Mouse (Mus musculus): ENCODE results near the gene Serpine2. TPM values are rescaled to one million over a fixed set of nuclear protein-coding genes. Genes with fewer than 3 reads are reported as not detected.

The Serpine2 gene
- polyA plus RNA-seq, 1 experiment from 2014 or later = 2.5 TPM

GRCm38 (mm10) chr1:79759006-79759405, 102.0 kb downstream of the Serpine2 start:
- CTCF ChIA-PET = interaction anchor here (1.0 kb wide), 1 partner anchor 24 kb away, joined by 3 read pairs; no protein-coding TSS in a partner anchor
- no peak for ATAC-seq
- in situ Hi-C loops (cut with MboI; ENCODE audit: low pct_unique_long_range_greater_than_20kb) = no loop called here
- no peak for TF ChIP-seq CTCF (IDR thresholded peaks at IDR 0.05)
- DNase-seq (ENCODE audit: low read depth, low spot score) = no peak
- no peaks in the 10 kb centered on the region for H3K27me3 ChIP-seq
- POLR2A ChIA-PET = no interaction called here

- in situ Hi-C loops (cut with MboI; ENCODE audit: low pct_unique_long_range_greater_than_20kb) = no loop called here
- ATAC-seq = no peak
- POLR2A ChIA-PET = no interaction called here
- DNase-seq (ENCODE audit: low read depth, low spot score) = no peak
- CTCF ChIA-PET = interaction anchor here (0.8 kb wide), 1 partner anchor 19 kb away, joined by 4 read pairs; no protein-coding TSS in a partner anchor
- TF ChIP-seq CTCF (IDR thresholded peaks at IDR 0.05) = no peak
- no peaks in the 10 kb centered on the region for H3K27me3 ChIP-seq
Observed at GRCm38 (mm10) chr1:79757597-79757996, 103.4 kb downstream of the Serpine2 start.

DNA sequence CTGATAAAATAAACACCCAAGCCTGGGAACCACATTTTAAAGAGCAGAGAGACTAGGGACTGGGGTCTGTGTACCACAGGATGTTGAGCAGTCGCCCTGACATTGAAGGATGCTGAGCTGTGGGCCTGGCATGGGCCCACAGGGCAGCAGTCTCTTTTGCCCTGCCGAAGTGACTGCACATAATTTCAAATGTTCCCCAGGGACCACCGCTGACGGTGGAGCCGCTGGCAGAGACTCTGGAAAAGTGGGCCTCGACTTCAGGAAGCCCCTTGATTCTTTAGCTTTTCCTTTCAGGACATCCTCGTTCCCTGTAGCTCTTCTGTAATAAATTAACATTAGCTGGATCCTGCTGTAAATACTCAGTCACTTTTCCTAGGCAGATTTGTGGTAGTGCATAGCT, 103.8 kb downstream of the Serpine2 start:
- in situ Hi-C loops (cut with MboI; ENCODE audit: low pct_unique_long_range_greater_than_20kb) = no loop called here
- ChIA-PET CTCF (interaction anchor here (0.8 kb wide), 1 partner anchor 18 kb away, joined by 4 read pairs; no protein-coding TSS in a partner anchor), POLR2A (no interaction called here)
- no peaks in the 10 kb centered on the region for H3K27me3 ChIP-seq
- no peak for TF ChIP-seq CTCF (IDR thresholded peaks at IDR 0.05)
- ATAC-seq (no peak), DNase-seq (ENCODE audit: low read depth, low spot score) (no peak)

- TF ChIP-seq CTCF (IDR thresholded peaks at IDR 0.05) = no peak
- in situ Hi-C loops (cut with MboI; ENCODE audit: low pct_unique_long_range_greater_than_20kb) = no loop called here
- ChIA-PET POLR2A (interaction anchor here (1.0 kb wide), 1 partner anchor 11 kb away, joined by 6 read pairs; no protein-coding TSS in a partner anchor), CTCF (no interaction called here)
- H3K27me3 ChIP-seq = no peaks in the 10 kb centered on the region
- DNase-seq (ENCODE audit: low read depth, low spot score) = no peak
- no peak for ATAC-seq
Observed at GRCm38 (mm10) chr1:79756417-79756816, 104.6 kb downstream of the Serpine2 start.

DNA sequence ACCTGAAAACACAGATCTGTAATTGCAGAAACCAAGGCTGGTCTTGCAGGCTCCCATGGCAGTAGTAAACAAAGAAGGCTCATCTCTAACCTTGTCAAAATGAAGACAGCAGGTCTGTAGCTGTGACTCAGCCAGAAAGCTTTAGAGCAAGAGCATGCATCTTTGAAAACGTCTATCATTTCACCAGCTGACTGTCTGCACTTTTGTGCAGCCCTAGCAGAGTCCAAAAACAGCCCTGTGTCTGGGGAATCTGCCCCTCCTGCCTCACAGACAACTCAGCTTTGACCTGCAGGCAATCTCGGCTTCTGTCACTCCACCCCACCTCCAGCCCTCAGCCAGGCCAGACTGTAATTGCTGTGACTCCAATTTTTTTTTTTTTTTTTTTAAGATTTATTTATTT, 105.6 kb downstream of the Serpine2 start:
- TF ChIP-seq CTCF (IDR thresholded peaks at IDR 0.05) = no peak
- POLR2A ChIA-PET = interaction anchor here (0.7 kb wide), 1 partner anchor 824 kb away, joined by 3 read pairs; no protein-coding TSS in a partner anchor
- in situ Hi-C loops (cut with MboI; ENCODE audit: low pct_unique_long_range_greater_than_20kb) = no loop called here
- ATAC-seq (no peak), DNase-seq (ENCODE audit: low read depth, low spot score) (no peak)
- CTCF ChIA-PET = no interaction called here
- no peaks in the 10 kb centered on the region for H3K27me3 ChIP-seq

- ChIA-PET POLR2A (no interaction called here), CTCF (no interaction called here)
- TF ChIP-seq CTCF (IDR thresholded peaks at IDR 0.05) = no peak
- no peaks in the 10 kb centered on the region for H3K27me3 ChIP-seq
- in situ Hi-C loops (cut with MboI; ENCODE audit: low pct_unique_long_range_greater_than_20kb) = no loop called here
- no peak for ATAC-seq
- no peak for DNase-seq (ENCODE audit: low read depth, low spot score)
Observed at GRCm38 (mm10) chr1:79754936-79755335, 106.0 kb downstream of the Serpine2 start.

DNA sequence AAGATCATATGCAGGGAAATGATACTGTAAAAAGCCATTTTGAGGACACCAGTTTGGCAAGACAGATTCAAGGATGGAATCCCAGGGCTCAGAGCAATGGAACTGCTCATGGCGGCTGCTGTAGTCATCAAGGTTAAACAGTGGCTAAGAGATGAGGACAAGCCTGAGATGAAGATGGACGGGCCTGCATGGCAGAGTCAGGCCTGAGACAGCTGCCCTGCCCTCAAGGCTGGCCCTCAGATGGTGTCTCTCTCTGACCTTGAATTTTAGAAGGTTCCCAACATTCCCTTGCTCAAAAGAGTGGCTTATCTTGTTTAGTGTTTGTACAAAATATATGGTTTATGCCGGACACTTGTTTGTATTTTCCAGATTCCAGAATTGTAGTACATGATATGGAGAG, 107.5 kb downstream of the Serpine2 start:
- no peak for TF ChIP-seq CTCF (IDR thresholded peaks at IDR 0.05)
- H3K27me3 ChIP-seq = no peaks in the 10 kb centered on the region
- POLR2A ChIA-PET = no interaction called here
- in situ Hi-C loops (cut with MboI; ENCODE audit: low pct_unique_long_range_greater_than_20kb) = no loop called here
- ATAC-seq (no peak), DNase-seq (ENCODE audit: low read depth, low spot score) (no peak)
- CTCF ChIA-PET = no interaction called here

DNA sequence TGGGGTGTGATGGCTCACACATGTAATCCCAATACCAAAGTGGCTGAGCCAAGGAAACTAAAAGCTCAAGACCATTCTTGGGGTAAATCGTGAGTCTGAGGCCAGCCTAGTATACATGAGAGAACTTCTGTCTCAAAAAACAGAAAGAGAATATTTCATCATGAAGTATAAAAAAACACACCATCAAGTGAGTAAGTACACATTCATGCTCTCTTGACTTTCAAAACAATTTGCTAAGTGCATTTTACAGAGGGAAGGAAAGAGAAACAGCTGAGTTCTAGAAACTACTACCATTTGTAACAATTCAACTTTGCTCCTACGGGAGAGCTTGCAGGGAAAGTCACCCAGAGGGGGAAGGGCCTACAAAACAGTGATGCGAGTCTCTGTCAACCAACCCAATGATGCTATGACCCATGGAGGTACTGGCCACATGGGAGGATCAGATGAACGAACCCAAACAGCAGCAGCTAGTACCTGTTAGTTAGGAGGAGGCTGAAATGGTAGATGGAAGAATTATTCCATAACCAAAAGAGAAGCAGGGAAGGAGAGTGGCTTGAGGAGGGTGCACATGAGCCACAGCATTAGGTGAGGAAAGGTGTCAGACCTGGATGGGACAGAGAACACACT, 108.2 kb downstream of the Serpine2 start:
- H3K27me3 ChIP-seq = no peaks in the 10 kb centered on the region
- ATAC-seq (no peak), DNase-seq (ENCODE audit: low read depth, low spot score) (no peak)
- CTCF ChIA-PET = no interaction called here
- no peak for TF ChIP-seq CTCF (IDR thresholded peaks at IDR 0.05)
- POLR2A ChIA-PET = no interaction called here
- in situ Hi-C loops (cut with MboI; ENCODE audit: low pct_unique_long_range_greater_than_20kb) = no loop called here

- no peak for DNase-seq (ENCODE audit: low read depth, low spot score)
- TF ChIP-seq CTCF (IDR thresholded peaks at IDR 0.05) = no peak
- ChIA-PET CTCF (no interaction called here), POLR2A (no interaction called here)
- H3K27me3 ChIP-seq = no peaks in the 10 kb centered on the region
- in situ Hi-C loops (cut with MboI; ENCODE audit: low pct_unique_long_range_greater_than_20kb) = no loop called here
- no peak for ATAC-seq
Observed at GRCm38 (mm10) chr1:79752015-79752695, 108.8 kb downstream of the Serpine2 start.

GRCm38 (mm10) chr1:79751186-79751585, 109.8 kb downstream of the Serpine2 start:
- ChIA-PET POLR2A (no interaction called here), CTCF (no interaction called here)
- TF ChIP-seq CTCF (IDR thresholded peaks at IDR 0.05) = no peak
- in situ Hi-C loops (cut with MboI; ENCODE audit: low pct_unique_long_range_greater_than_20kb) = no loop called here
- no peaks in the 10 kb centered on the region for H3K27me3 ChIP-seq
- no peak for DNase-seq (ENCODE audit: low read depth, low spot score)
- no peak for ATAC-seq

DNA sequence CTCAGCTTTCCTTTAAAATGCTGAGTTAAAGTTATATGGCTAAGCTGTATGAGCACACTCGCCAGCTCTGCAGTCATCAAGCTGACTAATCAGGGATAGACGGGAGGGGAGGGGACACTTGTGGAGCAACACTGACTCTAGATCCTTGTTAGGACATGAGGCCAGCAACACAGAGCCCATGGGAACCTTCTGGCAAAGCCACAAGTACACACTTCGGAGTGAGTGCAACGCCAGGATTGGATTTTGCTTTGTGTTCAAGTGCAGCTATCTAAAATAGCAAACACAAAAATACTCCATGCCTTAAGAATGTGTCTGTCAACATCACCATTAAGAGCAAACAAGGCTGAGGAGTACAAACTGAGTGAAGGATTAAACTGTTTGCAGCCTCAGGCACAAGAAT, 114.9 kb downstream of the Serpine2 start:
- CTCF ChIA-PET = interaction anchor here (0.9 kb wide), 1 partner anchor 105 kb away, joined by 3 read pairs; no protein-coding TSS in a partner anchor
- POLR2A ChIA-PET = interaction anchor here (1.1 kb wide), 1 partner anchor 10 kb away, joined by 6 read pairs; no protein-coding TSS in a partner anchor
- TF ChIP-seq CTCF (IDR thresholded peaks at IDR 0.05) = no peak
- in situ Hi-C loops (cut with MboI; ENCODE audit: low pct_unique_long_range_greater_than_20kb) = no loop called here
- H3K27me3 ChIP-seq = no peaks in the 10 kb centered on the region
- ATAC-seq (no peak), DNase-seq (ENCODE audit: low read depth, low spot score) (no peak)

Other genes with a start within 250 kb of the Serpine2 start
- 16.3 TPM for gene Ap1s3, start 189.2 kb downstream of the Serpine2 start, polyA plus RNA-seq (2021)
- gene Mrpl44, start 85.2 kb downstream of the Serpine2 start, polyA plus RNA-seq (2021) = 40.0 TPM
- 37.1 TPM for gene Wdfy1, start 85.0 kb downstream of the Serpine2 start, polyA plus RNA-seq (2021)

Measured in Patski (cell line).